Mouse (Mus musculus): Measurements from ENCODE around the gene Slc24a3. TPM values are rescaled to one million over a fixed set of nuclear protein-coding genes. Genes with fewer than 3 reads are reported as not detected.

The Slc24a3 gene
- total RNA-seq, 2 experiments from 2014 or later: 93.2 to 98.8 TPM

DNA sequence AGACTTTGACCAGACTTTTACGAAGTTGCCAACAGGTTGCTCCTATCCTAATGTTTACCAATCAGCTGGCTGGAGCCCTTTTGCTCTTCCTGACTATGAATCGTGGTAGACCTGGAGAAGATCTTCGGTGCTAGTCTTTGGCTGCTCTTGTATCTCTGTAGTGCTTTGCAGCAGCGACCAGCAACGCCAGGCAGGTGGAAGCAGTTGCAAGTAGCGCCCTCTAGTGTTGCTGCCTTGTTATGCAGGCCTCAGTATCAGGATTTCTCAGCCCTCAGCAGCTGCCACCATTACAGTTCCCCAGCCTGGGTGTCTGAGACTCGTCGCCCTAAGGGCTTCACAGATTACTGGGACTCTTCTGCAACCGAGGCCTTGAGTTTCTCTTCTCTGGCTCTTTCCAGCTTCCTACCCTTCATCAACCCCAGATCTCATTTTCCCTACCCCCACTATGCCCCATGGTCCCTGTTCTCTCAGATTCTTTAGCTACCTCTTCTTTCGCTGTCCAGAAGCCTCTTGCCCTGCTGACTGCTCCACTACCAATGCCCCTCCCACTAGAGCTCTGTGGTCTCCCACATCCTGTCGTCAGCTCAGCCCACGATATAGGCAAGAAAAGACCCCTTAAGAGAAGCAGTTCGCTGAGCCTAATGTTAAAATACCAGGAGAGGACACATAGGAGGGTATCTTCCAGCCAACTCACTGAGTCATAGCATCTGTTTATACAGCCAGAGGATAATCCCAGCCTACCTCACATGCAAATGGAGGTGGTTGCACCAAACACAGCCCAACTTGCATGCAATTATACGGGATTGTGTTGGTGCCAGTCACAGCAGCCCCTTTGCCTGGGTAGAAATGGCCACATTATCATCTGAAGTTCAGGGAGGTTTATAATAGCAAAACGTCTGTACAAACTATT lies 443.5 kb downstream of the Slc24a3 start:
- DNase-seq (ENCODE audit: low spot score in 2 of 2): peak; percentile 59 to 60

DNA sequence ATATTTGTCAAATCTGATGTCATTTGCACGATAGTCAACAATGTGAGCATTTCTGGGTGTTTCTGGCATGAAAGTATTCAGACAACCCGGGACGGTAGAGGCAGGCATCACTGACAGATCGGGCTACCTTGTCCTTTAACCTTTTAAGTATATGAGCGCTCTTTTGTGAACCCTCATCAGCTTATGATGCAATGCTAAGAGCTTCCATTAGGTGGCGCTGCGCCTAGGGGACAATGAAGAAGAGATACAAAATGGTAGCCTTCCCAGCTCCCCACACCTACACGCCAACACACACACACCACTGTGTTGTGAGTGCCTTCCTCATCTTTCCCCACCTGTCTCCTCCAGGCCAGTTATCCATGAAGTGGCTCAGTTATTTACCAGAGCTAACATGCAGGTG lies 445.4 kb downstream of the Slc24a3 start:
- DNase-seq (ENCODE audit: low spot score in 2 of 2): no peak

DNA sequence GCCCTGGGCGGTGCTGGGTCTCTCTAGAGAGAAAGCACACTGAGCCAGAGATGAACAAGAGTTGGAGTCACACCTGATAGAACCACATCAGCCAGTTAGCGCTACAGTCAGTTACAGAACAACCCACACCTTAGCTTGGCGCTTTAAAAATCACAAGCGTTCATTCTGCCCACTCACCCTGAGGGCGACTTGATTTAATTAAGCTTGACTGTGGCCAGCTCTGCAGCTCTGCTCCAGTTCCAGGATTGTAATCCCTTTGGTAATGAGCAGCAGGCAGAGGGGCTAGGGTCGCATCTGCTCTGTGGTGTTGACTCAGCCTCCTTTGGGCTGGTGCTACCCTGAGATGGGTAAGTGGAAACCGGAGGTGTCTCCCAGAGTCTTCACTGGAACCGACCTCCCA lies 446.2 kb downstream of the Slc24a3 start:
- peak; percentile 12 to 24 for DNase-seq (ENCODE audit: low spot score in 2 of 2)

DNA sequence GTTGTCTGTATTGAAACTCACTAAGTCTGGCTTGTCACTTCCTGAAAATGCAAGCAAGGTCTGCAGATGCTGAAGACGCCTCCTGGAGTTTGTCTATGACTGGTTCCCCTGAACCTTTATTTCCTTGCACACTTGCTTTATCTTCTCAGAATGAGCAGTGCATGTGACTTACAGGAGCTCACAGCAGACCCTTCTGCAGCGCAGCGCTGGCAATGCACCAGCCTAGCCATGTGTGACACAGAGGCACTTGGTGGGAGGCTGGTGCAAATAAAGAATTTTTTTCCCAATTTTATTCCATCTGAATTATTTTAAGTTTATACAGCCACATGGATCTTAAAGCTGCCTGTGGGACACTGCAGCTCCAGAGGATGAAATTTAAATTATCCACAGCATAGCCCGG lies 452.1 kb downstream of the Slc24a3 start:
- peak in 1 of 2 experiments; percentile 27 for DNase-seq (ENCODE audit: low spot score in 2 of 2)

DNA sequence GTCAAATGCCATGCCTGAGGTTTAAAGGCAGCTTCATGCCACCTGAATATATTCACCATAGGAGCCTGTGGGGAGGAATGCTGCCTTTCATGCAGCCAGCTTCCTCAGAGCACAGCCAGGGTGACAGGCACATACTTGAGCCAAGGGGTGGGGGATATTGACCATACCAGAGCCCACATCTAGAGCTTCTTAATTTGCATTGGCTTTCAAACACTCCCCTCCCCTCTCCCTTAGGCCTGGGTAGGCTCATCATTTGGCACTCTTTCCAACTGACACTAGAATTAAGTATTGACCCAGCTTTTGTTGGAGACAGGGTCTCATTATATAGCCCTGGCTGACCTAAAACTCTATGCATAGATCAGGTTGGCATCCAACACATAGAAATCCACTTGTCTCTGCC lies 453.2 kb downstream of the Slc24a3 start:
- no peak for DNase-seq (ENCODE audit: low spot score in 2 of 2)

DNA sequence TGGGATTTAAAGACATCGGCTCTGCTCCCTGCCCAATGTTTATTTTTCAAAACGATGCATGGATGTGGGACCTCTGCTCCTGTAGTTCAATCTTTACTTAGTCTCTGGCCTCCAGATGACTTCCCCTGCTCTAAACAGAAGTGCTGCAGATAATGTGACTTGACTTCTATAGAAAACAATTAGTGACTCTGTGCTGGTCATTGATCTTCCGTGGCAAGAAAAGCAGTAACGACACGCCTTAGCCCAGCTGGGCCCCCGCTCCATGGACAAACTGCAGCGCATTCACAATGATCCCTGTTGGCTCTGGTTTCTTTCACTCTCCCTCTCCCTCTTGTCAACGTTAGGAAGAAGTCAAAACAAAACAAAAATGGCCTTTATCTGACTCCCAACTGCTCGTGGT lies 453.6 kb downstream of the Slc24a3 start:
- DNase-seq (ENCODE audit: low spot score in 2 of 2): no peak

DNA sequence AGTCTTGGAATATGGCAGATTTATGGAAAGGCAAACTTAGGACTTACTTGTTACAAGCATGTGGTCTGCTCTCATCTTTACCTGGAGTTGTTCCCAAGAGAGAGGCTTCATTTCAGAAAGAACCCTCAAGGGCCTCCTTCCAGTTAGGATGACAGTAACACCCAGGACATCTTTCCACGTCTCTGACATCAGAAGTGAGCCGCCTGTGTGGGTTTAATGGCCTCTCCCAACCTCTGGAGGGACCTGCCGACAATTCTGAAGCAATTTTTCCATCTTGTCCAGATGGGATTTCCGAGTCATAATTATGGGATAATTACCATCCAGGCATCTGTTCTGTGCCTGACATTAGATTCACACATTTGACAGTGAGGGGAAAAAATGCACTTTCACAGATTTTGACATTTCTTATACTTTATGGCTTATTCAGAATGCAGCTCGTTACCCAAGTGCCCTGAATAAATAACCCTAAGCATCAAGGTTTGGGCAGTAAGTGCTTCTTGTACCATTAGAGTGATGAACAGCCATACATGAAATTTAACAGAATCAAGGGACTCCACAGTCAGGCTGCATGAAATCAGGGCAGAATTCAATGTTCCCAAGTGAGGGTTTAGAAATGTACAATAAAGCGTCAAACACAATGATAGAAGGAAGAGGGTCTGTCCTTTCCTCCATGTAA lies 463.7 kb downstream of the Slc24a3 start:
- no peak for DNase-seq (ENCODE audit: low spot score in 2 of 2)

DNA sequence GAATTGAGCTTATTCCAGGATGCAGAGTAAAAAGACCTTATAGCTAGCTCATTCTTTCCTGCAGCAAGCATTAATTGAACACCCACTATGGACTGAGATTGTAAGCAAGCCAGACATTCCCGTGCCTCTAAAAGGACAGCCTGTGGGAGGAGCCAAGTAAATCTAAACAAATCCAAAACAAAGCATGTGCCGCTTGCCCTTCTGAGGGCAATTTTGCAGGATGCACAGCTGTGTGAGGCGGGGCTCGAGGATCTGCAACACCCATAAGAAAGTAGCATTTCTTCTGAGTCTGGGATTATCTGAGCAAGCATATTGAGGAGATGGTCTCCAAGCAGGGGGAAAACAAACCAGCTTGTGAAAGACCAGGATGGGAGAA lies 464.2 kb downstream of the Slc24a3 start:
- no peak for DNase-seq (ENCODE audit: low spot score in 2 of 2)

DNA sequence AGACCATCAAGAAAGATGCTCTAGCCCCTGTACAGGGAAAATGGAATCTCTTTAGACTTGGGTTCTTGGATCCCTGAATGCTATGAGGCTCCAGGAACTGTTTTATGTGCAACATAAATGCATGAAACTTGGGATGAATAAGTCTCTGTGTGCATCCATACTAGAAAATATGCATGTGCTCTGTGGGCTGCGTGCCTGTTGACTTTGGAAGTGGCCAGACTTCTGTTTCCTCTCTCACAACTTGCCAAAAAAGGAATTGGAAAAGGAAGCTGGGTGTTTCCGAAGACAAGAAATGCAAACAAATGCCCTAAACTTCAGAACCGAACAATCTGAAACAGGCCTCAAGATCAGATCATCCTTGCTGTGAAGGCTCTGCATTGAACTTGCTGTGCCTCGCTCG lies 466.3 kb downstream of the Slc24a3 start:
- no peak for DNase-seq (ENCODE audit: low spot score in 2 of 2)

DNA sequence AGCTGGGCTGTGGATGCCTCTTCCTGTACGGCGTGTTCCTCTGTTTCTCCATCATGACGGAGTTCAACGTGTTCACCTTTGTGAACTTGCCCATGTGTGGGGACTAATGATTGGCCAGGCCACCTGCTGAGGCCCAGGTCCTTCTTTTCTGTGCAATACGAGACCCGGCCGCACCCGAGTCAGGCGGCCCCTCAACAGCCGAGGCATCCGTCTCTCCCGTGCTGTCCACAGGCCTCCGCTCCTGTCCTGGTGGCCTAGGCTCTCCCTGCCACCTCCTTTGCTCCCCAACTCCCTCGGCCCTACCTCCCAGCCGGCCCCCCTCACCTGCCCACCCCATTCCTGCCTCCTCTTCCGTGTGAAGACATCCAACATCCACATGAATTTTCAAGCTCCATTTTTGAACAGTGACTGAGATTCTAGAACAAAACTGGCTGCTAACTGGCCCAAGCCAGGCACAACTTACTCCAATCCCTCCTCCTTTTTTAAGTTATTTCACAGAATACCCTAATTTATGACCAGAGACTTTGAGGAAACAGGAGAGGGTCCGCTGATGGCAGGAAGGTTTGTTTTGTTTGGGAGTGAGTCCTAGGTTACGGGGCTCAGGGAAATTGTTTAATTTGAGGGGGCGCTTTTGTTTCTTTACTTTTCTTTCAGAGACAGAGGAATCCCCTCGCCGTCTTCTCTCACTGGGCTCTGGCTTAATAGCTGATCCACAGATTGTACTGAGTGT lies 472.9 kb downstream of the Slc24a3 start:
- no peak for DNase-seq (ENCODE audit: low spot score in 2 of 2)

DNA sequence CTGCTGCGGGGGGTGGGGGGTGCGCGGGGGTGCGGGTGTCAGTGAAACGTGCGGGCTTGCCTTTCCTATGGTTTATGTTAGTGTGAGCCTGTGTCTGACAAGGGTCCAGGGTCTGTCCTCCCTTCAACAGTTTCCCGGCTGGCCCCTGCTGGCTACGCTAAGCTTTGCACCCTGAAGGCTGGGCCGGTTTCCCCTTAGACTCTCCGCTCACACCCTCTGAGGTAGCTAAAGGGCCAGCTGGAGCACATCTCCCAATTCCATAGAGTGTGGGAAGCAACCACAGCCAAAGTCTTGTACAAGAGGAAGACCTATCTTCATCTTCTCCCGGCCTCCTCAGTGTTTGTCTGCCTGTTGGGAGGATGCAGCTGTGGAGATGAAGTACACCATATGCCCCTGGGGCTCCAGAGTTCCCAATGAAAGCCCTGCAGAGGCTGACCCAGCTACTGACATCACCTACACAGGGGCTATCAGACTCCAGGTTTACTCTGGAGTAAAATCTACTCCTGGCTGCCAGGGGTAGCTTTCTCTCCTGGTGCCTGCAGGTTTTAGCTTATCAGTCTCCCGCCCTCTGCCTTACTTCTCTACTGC lies 487.9 kb downstream of the Slc24a3 start:
- no peak for DNase-seq (ENCODE audit: low spot score in 2 of 2)

DNA sequence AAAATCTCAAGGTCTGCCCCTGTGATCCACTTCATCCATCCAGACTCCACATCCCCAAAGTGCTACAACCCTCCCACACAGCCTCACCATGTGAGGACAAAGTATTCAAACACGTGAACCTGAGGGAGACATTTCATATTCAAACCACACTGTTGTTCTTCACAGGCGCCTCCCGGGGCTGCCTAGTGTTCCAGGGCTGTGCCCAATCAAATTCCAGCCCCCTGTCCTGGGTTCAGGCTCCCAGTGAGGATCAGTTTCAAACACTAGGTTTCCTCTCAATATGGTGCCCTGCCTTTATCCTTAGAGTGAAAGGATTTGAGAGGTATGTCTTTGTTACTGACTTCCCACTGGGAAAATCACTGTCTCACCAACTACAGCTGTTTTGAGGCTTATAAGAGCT lies 488.6 kb downstream of the Slc24a3 start:
- DNase-seq (ENCODE audit: low spot score in 2 of 2): no peak

DNA sequence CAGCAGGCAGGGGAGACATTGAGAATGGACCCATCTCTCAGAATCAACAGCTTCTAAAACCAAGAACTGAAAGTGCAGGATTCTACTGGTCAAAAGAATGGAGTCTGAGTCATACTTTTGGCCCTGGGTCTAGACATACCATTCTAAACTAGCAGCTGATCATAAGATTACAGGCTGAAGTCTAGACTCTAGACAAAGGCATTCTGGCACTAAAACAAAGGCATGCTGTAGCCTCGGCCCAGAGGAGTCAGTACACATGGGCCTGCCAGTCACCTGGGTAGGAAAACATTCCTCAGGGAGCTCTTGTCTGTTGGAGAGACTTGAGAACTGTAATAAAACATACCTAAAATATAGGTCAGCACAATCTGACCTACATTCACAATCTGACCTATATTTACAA lies 489.2 kb downstream of the Slc24a3 start:
- no peak for DNase-seq (ENCODE audit: low spot score in 2 of 2)

DNA sequence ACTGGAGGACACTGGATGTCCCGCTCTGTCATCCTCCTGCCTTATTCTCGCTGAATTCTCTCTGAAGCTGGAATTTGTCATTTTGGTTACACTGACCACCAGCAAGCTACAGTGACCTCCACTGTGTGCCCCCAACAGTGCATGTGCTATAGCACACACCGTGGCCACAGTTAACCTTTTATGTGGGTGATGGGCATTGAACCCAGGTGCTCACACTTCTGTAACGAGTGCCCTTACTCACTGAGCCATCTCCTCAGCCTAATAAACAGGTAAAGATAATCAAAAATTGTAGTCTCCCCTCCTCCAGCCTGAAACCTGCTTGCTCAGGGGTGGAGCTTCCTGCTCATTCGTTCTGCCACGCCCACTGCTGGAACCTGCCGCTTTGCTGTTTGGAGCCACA lies 493.7 kb downstream of the Slc24a3 start:
- DNase-seq (ENCODE audit: low spot score in 2 of 2): no peak

DNA sequence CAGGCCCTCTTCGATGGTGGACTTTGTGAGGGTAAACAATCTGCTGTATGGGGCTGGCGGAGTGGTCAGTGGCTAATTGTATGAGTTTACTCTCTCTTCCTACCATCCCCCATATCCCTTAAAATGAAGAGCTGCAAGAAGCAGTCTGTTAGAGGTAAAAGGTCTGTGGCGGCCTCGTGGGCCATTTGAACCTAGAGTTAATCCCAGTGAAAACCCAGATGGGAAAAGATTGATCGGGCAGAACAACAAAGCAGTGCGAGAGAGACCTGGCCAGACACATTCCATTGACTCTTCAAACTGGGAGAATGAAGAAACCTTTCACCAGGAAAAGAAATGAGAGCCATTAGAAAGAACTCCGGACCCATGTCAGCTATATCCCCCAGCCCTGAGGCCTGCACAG lies 496.3 kb downstream of the Slc24a3 start:
- DNase-seq (ENCODE audit: low spot score in 2 of 2): no peak

DNA sequence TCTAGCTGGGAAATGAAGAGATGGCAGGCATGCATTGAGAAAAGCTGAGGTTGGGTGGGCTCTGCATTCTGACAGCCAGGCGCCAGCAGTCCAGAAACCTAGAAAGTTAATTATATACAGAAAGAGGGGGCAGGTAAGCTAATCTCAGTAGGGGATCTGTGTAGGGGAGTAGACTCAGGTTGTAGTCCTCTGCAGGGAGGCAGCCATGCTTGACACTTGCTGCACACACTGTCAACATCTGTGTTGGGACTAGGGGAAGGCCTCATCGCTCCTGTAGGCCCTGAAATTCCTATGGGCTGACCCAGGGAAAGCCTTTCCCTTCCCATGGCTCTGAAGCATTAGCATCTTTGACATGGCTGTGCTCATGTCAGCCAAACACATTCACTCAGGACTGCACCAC lies 496.8 kb downstream of the Slc24a3 start:
- DNase-seq (ENCODE audit: low spot score in 2 of 2): no peak

DNA sequence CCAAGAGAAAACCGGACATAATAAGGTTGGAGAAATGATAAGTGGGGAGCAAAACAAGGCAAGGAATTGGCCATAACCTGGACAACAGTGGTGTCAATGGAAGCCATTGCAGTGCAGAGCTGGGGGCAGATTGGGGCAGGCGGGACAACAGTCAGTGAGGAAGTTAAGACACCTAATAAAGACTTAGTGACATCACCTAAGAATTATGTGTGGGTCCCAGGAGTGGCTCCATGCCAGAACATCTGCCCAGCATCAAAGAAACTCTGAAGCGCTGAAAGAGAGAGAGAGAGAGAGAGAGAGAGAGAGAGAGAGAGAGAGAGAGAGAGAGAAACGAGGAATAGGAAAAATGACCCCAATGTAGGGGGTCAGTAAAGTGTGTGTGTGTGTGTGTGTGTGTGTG lies 500.6 kb downstream of the Slc24a3 start:
- DNase-seq (ENCODE audit: low spot score in 2 of 2): no peak

DNA sequence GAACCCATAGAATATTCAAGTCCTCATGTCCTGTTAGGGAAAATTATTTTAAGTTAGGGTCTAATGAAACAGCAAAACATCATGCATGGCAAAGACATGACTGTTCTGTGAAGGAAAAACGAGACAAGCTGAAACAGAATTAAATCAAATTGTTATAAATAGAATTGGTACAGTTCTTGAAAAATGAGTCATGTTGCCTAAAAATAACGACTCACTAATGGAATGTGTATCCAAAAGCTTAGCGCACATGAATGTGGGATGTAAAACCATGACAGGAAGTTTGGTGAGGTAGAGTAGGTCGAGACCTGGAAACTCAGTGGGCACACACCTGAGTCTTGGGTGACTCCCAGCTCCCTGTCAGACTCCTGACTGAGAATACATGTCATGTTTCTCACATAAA lies 502.6 kb downstream of the Slc24a3 start:
- no peak for DNase-seq (ENCODE audit: low spot score in 2 of 2)

DNA sequence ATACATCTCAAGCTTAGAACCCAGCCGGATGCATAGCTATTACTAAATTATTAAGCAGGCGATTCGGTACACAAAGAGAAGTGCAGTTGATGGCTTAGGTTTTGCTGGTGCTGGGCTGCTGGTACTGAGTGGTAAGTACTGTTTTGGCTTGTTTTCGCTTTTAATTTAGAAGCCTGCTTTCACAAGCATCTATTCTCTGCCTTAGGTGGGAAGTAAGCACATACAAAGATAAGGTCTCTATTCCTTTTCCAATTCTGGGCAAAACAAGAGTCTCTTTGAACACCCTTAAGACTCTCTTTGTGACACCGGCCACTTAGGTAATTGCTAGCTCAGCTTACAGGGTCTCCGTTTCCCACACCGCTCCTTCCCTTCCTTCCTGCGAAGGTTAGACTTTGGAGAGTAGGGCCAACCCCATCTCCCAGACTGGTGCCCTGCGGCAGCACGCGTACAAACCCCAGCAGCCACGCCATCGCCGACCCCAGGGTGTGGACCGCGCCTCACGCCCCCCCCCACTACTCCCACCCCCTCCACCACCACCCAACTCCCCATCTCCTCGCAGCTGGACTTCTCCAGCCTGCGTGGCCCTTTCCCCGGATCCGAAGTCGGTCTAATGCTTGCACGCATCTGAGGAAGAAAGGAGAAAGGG lies 507.1 kb downstream of the Slc24a3 start:
- no peak for DNase-seq (ENCODE audit: low spot score in 2 of 2)

DNA sequence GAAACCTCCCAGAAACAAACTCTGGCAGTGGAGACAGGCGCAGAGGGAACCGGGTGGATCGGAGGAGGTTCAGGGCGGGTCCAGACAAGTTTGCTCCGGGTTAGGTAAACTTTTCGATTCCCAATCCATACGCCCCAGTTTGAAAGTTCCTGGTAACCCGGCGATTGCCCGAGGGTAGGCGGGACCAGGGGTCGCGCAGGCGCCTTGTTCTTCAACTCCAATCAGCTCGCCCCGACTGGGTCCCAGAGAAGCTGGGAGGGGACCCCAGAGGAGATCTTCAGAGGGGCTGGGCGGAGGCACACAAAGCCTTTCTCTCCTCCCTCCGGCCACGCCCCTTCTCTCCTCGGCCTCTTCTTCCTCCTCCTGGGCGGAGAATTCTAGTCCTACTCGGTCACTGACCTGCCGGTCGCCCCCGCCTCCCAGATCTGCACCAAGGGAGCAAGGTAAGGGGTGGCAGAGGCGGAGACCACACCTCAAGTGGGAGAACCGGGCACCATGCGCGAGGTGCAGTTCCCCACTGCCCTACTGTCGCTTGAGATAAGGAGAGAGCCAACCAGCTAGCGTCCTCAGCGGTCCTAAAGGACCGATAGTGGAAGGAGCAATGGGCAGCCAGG lies 507.7 kb downstream of the Slc24a3 start, which contains the start of gene Rin2:
Rin2 (plus strand) TSS at position 74 of the 614 bp plus-strand sequence.
- DNase-seq (ENCODE audit: low spot score in 2 of 2): peak in 1 of 2 experiments; percentile 21
